Mouse (Mus musculus) embryonic stem cell, embryonic (primary cell): ENCODE measurements at regions not wholly inside any gene's neighbourhood (a gene's known extent, or its start where the extent isn't known, plus 50 kb on each side); places are given as distances from the start of the nearest gene placed in this dataset.

Experiments used
- CTCF ChIA-PET, 4 experiments: fragments of 300-600 bp in 2 of 4; fragments of 350-600 bp in 2 of 4; sonication (Branson Sonifier 250); formaldehyde crosslinking; loops; one replicate each; lab custom pipeline; 2022; ENCODE audit warnings: inconsistent platforms in 2 of 4; lab: Charles Lee
- POLR2A ChIA-PET, 4 experiments: fragments of 300-600 bp in 2 of 4; fragments of 350-600 bp in 2 of 4; sonication (Branson Sonifier 250); formaldehyde crosslinking; loops; one replicate each; lab custom pipeline; 2022; ENCODE audit warnings: antibody characterized with exemption in 4 of 4, inconsistent platforms in 1 of 4; lab: Charles Lee

GRCm38 (mm10) chr2:166338396-166339085 is 183.1 kb upstream of the Sulf2 start:
- ChIA-PET POLR2A (interaction anchor here in 2 of 4 experiments (1.0 to 1.4 kb wide), 6 partner anchors 9 to 230 kb away, joined by 3 to 4 read pairs (median 3); no protein-coding TSS in a partner anchor), CTCF (interaction anchor here in 3 of 4 experiments (0.9 to 1.6 kb wide), 10 partner anchors 150 to 256 kb away, joined by 3 to 6 read pairs (median 4); partner anchors contain the start of gene Sulf2 (in 2 of the 3))

- ChIA-PET CTCF (interaction anchor here in 1 of 4 experiments (1.6 kb wide), 1 partner anchor 255 kb away, joined by 4 read pairs; no protein-coding TSS in a partner anchor), POLR2A (interaction anchor here in 2 of 4 experiments (1.2 to 1.4 kb wide), 3 partner anchors 20 to 229 kb away, joined by 3 to 4 read pairs (median 3); no protein-coding TSS in a partner anchor)
Observed at GRCm38 (mm10) chr2:166337666-166338065, 182.2 kb upstream of the Sulf2 start.

GRCm38 (mm10) chr2:166335702-166336101 is 180.2 kb upstream of the Sulf2 start:
- ChIA-PET POLR2A (interaction anchor here in 2 of 4 experiments (0.6 to 1.2 kb wide), 6 partner anchors 9 to 180 kb away, joined by 3 to 4 read pairs (median 3); partner anchors contain the start of gene Sulf2 (in 1 of the 2)), CTCF (no interaction called here)

GRCm38 (mm10) chr2:166334559-166334958 is 179.1 kb upstream of the Sulf2 start:
- ChIA-PET POLR2A (interaction anchor here in 3 of 4 experiments (0.6 to 1.4 kb wide), 6 partner anchors 17 to 841 kb away, joined by 3 to 4 read pairs (median 3); no protein-coding TSS in a partner anchor), CTCF (interaction anchor here in 1 of 4 experiments (0.5 kb wide), 1 partner anchor 769 kb away, joined by 3 read pairs; no protein-coding TSS in a partner anchor)

GRCm38 (mm10) chr2:166333818-166334217 is 178.4 kb upstream of the Sulf2 start:
- POLR2A ChIA-PET, result interaction anchor here in 3 of 4 experiments (0.6 to 1.4 kb wide), 10 partner anchors 18 to 840 kb away, joined by 3 to 4 read pairs (median 3); partner anchors contain the start of gene Sulf2 (in 1 of the 3)
- CTCF ChIA-PET, result interaction anchor here in 1 of 4 experiments (0.5 kb wide), 1 partner anchor 768 kb away, joined by 3 read pairs; no protein-coding TSS in a partner anchor

- CTCF ChIA-PET, result interaction anchor here in 1 of 4 experiments (0.6 kb wide), 1 partner anchor 25 kb away, joined by 17 read pairs; no protein-coding TSS in a partner anchor
- POLR2A ChIA-PET, result interaction anchor here in 3 of 4 experiments (0.9 to 1.4 kb wide), 4 partner anchors 20 to 177 kb away, joined by 3 to 4 read pairs (median 3); partner anchors contain the start of gene Sulf2 (in 1 of the 3)
Observed at GRCm38 (mm10) chr2:166332748-166333417, 177.4 kb upstream of the Sulf2 start.

DNA sequence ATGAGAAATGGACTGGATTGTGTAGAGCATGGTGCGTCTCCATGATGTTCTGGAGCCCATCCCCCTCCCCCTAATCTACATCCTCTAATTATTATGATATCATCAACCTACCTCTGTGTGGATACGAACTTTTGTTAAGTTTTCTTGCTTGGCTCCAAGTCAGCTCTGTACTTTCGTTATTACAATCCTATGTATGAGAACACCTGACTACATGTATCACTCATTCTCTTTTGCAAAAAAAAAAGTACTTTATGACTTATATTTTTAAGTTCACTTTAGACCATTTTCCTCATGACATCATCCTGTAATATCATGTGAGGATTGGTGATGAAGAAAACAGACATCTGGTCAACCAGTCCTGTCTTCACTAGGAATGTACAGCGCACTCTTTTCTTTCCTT is 175.7 kb upstream of the Sulf2 start:
- ChIA-PET CTCF (interaction anchor here in 1 of 4 experiments (0.6 to 1.2 kb wide), 2 partner anchors 229 to 249 kb away, joined by 3 read pairs; no protein-coding TSS in a partner anchor), POLR2A (interaction anchor here in 3 of 4 experiments (0.6 to 1.5 kb wide), 3 partner anchors 107 to 1012 kb away, joined by 3 to 4 read pairs (median 3); partner anchors contain the start of gene Sulf2 (in 1 of the 3))

DNA sequence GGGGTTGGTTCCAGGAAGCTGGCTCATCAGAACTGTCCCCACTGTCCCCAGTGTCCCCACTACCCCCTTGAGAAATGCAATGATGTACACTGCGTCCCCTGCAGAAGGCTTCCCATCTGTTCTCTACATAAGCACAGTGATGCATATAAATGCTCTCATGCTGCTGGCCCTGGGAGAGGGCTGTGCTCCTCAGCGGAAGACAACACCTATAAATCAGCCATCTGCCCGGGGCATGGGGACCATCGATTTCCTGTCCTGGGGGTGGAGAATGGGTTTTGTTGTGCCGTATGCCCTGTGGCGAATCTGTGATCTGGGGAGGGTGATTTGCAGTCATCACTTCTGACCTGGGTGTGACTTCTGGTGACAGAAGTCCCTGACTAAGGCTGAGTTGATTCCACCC is 174.9 kb upstream of the Sulf2 start:
- ChIA-PET CTCF (no interaction called here), POLR2A (interaction anchor here in 2 of 4 experiments (0.6 to 1.2 kb wide), 7 partner anchors 48 to 175 kb away, joined by 3 to 7 read pairs (median 4); partner anchors contain the start of gene Sulf2 (in 1 of the 2))

- ChIA-PET CTCF (no interaction called here), POLR2A (interaction anchor here in 2 of 4 experiments (0.6 to 1.2 kb wide), 10 partner anchors 13 to 174 kb away, joined by 3 to 7 read pairs (median 4); partner anchors contain the start of gene Sulf2 (in 1 of the 2))
Observed at GRCm38 (mm10) chr2:166329556-166330340, 174.3 kb upstream of the Sulf2 start.

- CTCF ChIA-PET, result interaction anchor here in 2 of 4 experiments (0.6 to 1.1 kb wide), 3 partner anchors 140 to 609 kb away, joined by 3 read pairs; no protein-coding TSS in a partner anchor
- POLR2A ChIA-PET, result interaction anchor here (0.5 to 1.2 kb wide), 5 partner anchors 9 to 77 kb away, joined by 3 to 4 read pairs (median 3); no protein-coding TSS in a partner anchor
Observed at GRCm38 (mm10) chr2:166326932-166327331, 171.5 kb upstream of the Sulf2 start.

DNA sequence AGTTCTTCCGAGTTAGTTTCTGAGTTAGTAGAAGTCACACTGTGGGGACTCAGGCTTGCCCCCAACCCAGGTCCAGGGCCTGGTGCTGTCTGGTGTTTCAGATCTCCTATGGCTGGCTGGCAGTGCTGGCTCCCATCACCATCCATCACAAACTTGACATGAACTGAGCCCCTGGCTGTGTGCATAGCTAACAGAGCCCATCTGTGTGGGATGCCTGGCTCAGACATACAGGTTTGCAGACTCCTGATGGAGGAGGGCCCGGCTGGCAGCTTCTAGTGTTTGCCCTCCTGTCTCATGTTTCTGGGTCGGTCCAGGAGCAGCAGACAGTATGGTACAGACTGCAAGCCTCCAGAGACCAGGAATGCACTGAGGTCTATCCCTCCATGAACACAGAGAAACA is 169.5 kb upstream of the Sulf2 start:
- CTCF ChIA-PET, result no interaction called here
- POLR2A ChIA-PET, result interaction anchor here in 3 of 4 experiments (0.6 to 1.2 kb wide), 3 partner anchors 21 to 111 kb away, joined by 3 to 4 read pairs (median 3); no protein-coding TSS in a partner anchor

DNA sequence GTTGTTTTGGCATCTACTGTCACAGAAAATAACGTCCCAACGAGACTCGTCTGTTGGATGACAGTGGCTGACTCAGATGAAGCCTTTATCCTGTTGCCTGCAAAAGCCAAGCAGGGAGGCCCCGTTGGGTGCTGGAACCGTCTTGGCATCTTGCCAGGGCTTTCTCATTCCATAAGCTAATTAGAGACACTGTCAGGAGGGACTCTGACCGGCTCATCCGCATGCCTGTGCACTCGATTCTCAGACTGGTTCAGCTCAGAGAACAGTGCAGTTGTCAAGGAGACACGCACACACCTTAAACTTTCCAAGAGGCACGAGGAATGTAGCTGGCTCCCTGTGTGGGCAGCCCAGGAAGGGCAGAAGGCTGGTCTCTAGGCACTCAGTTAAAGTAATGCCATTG is 169.0 kb upstream of the Sulf2 start:
- CTCF ChIA-PET, result no interaction called here
- POLR2A ChIA-PET, result interaction anchor here in 2 of 4 experiments (0.8 to 1.2 kb wide), 2 partner anchors 20 to 112 kb away, joined by 3 to 4 read pairs; no protein-coding TSS in a partner anchor

GRCm38 (mm10) chr2:166322668-166323043 is 167.2 kb upstream of the Sulf2 start:
- POLR2A ChIA-PET, result no interaction called here
- CTCF ChIA-PET, result no interaction called here

GRCm38 (mm10) chr2:166321992-166322667 is 166.7 kb upstream of the Sulf2 start:
- POLR2A ChIA-PET, result no interaction called here
- CTCF ChIA-PET, result no interaction called here

GRCm38 (mm10) chr2:166316409-166316916 is 161.0 kb upstream of the Sulf2 start:
- CTCF ChIA-PET, result interaction anchor here in 1 of 4 experiments (0.6 kb wide), 1 partner anchor 1532 kb away, joined by 3 read pairs; no protein-coding TSS in a partner anchor
- POLR2A ChIA-PET, result interaction anchor here in 3 of 4 experiments (0.7 to 1.7 kb wide), 10 partner anchors 10 to 161 kb away, joined by 3 to 6 read pairs (median 4); partner anchors contain the start of gene Sulf2 (in 1 of the 3)

DNA sequence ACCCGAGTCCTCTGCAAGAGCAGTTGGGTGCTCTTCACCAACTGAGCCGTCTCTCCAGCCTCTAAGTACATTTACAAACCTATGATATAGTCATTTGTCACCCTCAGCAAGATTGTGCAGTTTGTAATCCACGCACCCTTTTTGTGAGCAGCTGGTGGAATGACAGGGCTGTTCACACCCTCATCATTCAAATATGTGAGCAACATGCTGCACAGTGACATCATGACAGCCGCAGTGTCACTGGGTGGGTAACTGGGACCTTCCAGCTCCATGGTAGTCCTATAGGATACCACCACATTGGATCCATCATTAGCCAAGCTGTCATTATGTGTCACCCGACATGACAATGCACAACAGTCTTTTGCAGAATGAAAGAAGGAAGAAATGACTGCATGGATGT is 155.0 kb upstream of the Sulf2 start:
- ChIA-PET CTCF (interaction anchor here in 1 of 4 experiments (0.5 kb wide), 1 partner anchor 37 kb away, joined by 3 read pairs; no protein-coding TSS in a partner anchor), POLR2A (no interaction called here)
